Mouse (Mus musculus): ENCODE results near the gene Nphp1.

DNA sequence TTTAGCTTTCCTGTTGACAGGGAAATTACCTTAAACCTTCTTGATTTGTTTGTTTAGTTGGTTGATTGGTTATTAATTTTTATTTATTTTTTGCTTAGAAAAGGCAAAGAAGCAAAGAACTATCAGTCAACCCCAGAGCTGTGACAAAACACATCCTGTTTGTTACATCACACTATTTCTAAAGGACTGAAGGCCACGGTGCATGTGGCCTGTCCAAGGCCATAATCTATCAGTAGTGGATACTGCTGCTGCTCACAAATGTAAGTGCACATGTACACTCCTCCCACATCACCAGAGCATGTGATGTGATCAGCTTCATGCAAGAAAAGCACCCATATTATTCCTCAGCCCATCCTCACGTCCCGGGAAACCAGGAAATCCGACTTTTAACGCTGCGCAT is 28.7 kb downstream of the Nphp1 start:
- TF ChIP-seq CTCF (IDR thresholded peaks at IDR 0.05; ENCODE audit: low read depth) = no peak
- TF ChIP-seq EP300 (IDR thresholded peaks at IDR 0.05; ENCODE audit: low read depth) = no peak
